Mouse (Mus musculus): Measurements from ENCODE around the gene Rbp7. TPM values are rescaled to one million over a fixed set of nuclear protein-coding genes. Genes with fewer than 3 reads are reported as not detected.
"Not testable (repeated sequence)": the region's sequence is repeated elsewhere in the genome, so short reads cannot be mapped to it uniquely, and the experiment has no call there.

Rbp7 gene
- 100 to 1,000 TPM in 1 of 2 experiments, 10 to 100 TPM in 1; 56.2 to 118 TPM for total RNA-seq (2021)
- long read RNA-seq, experiment 1, transcript Rbp7-201 (4 exons, 619 nt), result major isoform, 178 of 188 reads
- long read RNA-seq, experiment 1, partial matches to known transcripts, result 5 of 188 reads
- long read RNA-seq, experiment 1, other reads (novel, unspliced or antisense), result 5 of 188 reads
- long read RNA-seq, experiment 2, transcript Rbp7-201 (4 exons, 619 nt), result major isoform, 98 of 101 reads
- long read RNA-seq, experiment 2, partial matches to known transcripts, result 1 of 101 reads
- long read RNA-seq, experiment 2, other reads (novel, unspliced or antisense), result 2 of 101 reads

GRCm38 (mm10) chr4:149454879-149455278 is at the start of gene Rbp7:
Gene Rbp7, minus strand, starts transcription at chr4:149454978.
- no peak for DNase-seq

GRCm38 (mm10) chr4:149504363-149504762 is 49.6 kb upstream of the Rbp7 start:
- DNase-seq, result no peak

- DNase-seq, result no peak
Observed at GRCm38 (mm10) chr4:149499790-149500189, 45.0 kb upstream of the Rbp7 start.

- DNase-seq, result no peak
Observed at GRCm38 (mm10) chr4:149498901-149499300, 44.1 kb upstream of the Rbp7 start.

GRCm38 (mm10) chr4:149496612-149497011 is 41.8 kb upstream of the Rbp7 start:
- DNase-seq, result no peak

- DNase-seq, result no peak
Observed at GRCm38 (mm10) chr4:149491151-149491550, 36.4 kb upstream of the Rbp7 start.

GRCm38 (mm10) chr4:149489415-149490240 is 34.9 kb upstream of the Rbp7 start:
- no peak for DNase-seq

- DNase-seq, result no peak
Observed at GRCm38 (mm10) chr4:149487729-149488128, 33.0 kb upstream of the Rbp7 start.

- DNase-seq, result peak; percentile 40
Observed at GRCm38 (mm10) chr4:149485825-149486206, 31.0 kb upstream of the Rbp7 start.

- peak; percentile 97 for DNase-seq
Observed at GRCm38 (mm10) chr4:149485053-149485824, 30.5 kb upstream of the Rbp7 start, which contains the start of the genes Nmnat1 and Lzic. Gene Nmnat1, minus strand, starts transcription at chr4:149485202. Gene Lzic, plus strand, starts transcription at chr4:149485229.

GRCm38 (mm10) chr4:149484566-149484965 is 29.8 kb upstream of the Rbp7 start:
- DNase-seq, result peak; percentile 65

GRCm38 (mm10) chr4:149477078-149477477 is 22.3 kb upstream of the Rbp7 start, which contains the start of gene Tmem274:
Gene Tmem274, plus strand, starts transcription at chr4:149477378.
- DNase-seq, result no peak

GRCm38 (mm10) chr4:149475096-149475495 is 20.3 kb upstream of the Rbp7 start:
- no peak for DNase-seq

GRCm38 (mm10) chr4:149469557-149469956 is 14.8 kb upstream of the Rbp7 start:
- no peak for DNase-seq

GRCm38 (mm10) chr4:149463435-149463950 is 8.7 kb upstream of the Rbp7 start:
- DNase-seq, result no peak

GRCm38 (mm10) chr4:149462305-149462971 is 7.7 kb upstream of the Rbp7 start:
- no peak for DNase-seq

GRCm38 (mm10) chr4:149461579-149462304 is 7.0 kb upstream of the Rbp7 start:
- DNase-seq, result no peak

- not testable (repeated sequence) for DNase-seq
Observed at GRCm38 (mm10) chr4:149460475-149460874, 5.7 kb upstream of the Rbp7 start.

GRCm38 (mm10) chr4:149459425-149459824 is 4.6 kb upstream of the Rbp7 start:
- no peak for DNase-seq

- no peak for DNase-seq
Observed at GRCm38 (mm10) chr4:149458526-149458925, 3.7 kb upstream of the Rbp7 start.
